Mouse (Mus musculus) heart, embryonic 14.5 days (tissue): ENCODE results near the gene AW822073. TPM values are rescaled to one million over a fixed set of nuclear protein-coding genes. Genes with fewer than 3 reads are reported as not detected.

ENCODE experiments used
- ATAC-seq: fragments of 200-750 bp; cut with Nextera tagmentation; 2 replicates; pipeline ENCODE4 v1.8.0; 2017; ENCODE audit warnings: low read depth, moderate TSS enrichment; ENCODE audit not compliant: insufficient number of reproducible peaks, insufficient read depth, low FRiP score
- H3K27ac ChIP-seq, 2 experiments: fragments of 200-500 bp in 1 of 2; fragments of 300-500 bp in 1 of 2; sonication (generic) in 1 of 2; replicated peaks in 1 of 2; 2 replicates each; pipeline ENCODE4 v1.5.1; 2012 to 2014; ENCODE audit warnings: low read depth in 2 of 2, low read length in 2 of 2, control low read depth in 1 of 2, mild to moderate bottlenecking in 1 of 2, mixed read lengths in 1 of 2; ENCODE audit not compliant: control insufficient read depth in 1 of 2, insufficient read depth in 1 of 2
- H3K27me3 ChIP-seq: fragments of 300-500 bp; sonication (generic); 2 replicates; pipeline ENCODE4 v1.6.1; 2014; ENCODE audit warnings: mild to moderate bottlenecking, low read length, control low read depth; ENCODE audit not compliant: control insufficient read depth, insufficient read depth
- H3K36me3 ChIP-seq: fragments of 300-500 bp; sonication (generic); 2 replicates; pipeline ENCODE4 v1.6.1; 2014; ENCODE audit warnings: mild to moderate bottlenecking, control low read depth, low read length, mixed read lengths; ENCODE audit not compliant: control insufficient read depth, insufficient read depth
- H3K4me1 ChIP-seq, 2 experiments: fragments of 200-500 bp in 1 of 2; fragments of 300-500 bp in 1 of 2; sonication (generic) in 1 of 2; 2 replicates each; pipeline ENCODE4 v1.6.1; 2012 to 2014; ENCODE audit warnings: low read length in 2 of 2, control low read depth in 1 of 2, mixed read lengths in 1 of 2; ENCODE audit not compliant: control insufficient read depth in 2 of 2, insufficient read depth in 2 of 2
- H3K4me2 ChIP-seq: fragments of 300-500 bp; sonication (generic); 2 replicates; pipeline ENCODE4 v1.6.1; 2014; ENCODE audit warnings: mild to moderate bottlenecking, low read length
- H3K4me3 ChIP-seq, 2 experiments: fragments of 200-500 bp in 1 of 2; fragments of 300-500 bp in 1 of 2; sonication (generic) in 1 of 2; 2 replicates each; pipeline ENCODE4 v1.5.1; 2012 to 2014; ENCODE audit warnings: low read length in 2 of 2, mild to moderate bottlenecking in 2 of 2, control low read depth in 1 of 2, low read depth in 1 of 2, moderate library complexity in 1 of 2; ENCODE audit not compliant: control insufficient read depth in 1 of 2, insufficient read depth in 1 of 2
- H3K9ac ChIP-seq: fragments of 300-500 bp; sonication (generic); 2 replicates; pipeline ENCODE4 v1.6.1; 2014; ENCODE audit warnings: mild to moderate bottlenecking, low read length
- H3K9me3 ChIP-seq: fragments of 300-500 bp; sonication (generic); 2 replicates; pipeline ENCODE4 v1.6.1; 2016; ENCODE audit warnings: low read length, control low read depth; ENCODE audit not compliant: control insufficient read depth
- WGBS: fragments of 180-500 bp; shearing (Covaris S2); extraction: QIAGEN DNeasy Blood & Tissue Kit; methylation state at CpG from one replicate; pipeline ENCODE4 v1.1.7; 2014; 5-methylcytosine and 5-hydroxymethylcytosine counted together
- polyA plus RNA-seq: library from polyadenylated mRNA; unstranded; fragments of >200 nt; fragmentation: Nextera tagmentation; extraction: Ambion mirVana; gene quantifications from 2 replicates; pipeline ENCODE4 v1.2.1, GENCODE M21; 2014

Gene AW822073
- polyA plus RNA-seq, 1 experiment from 2014 or later, result not detected

- no peak for ATAC-seq
- Histone ChIP-seq H3K4me1 (no peaks in the 10 kb centered on the region), H3K9ac (no peak overlapping the region), H3K27me3 (no peaks in the 10 kb centered on the region), H3K36me3 (no peaks in the 10 kb centered on the region), H3K4me2 (no peak overlapping the region), H3K27ac (no peak overlapping the region), H3K9me3 (peaks cover 8% of the 10 kb centered on the region; the same call in 1 of the 2 replicates), H3K4me3 (no peak overlapping the region)
- WGBS, result 66% methylated on average over 3 of the region's 3 CpGs
Observed at GRCm38 (mm10) chr10:58217366-58217765, 7.4 kb downstream of the AW822073 start.

- ATAC-seq, result no peak
- Histone ChIP-seq H3K27me3 (no peaks in the 10 kb centered on the region), H3K4me3 (no peak overlapping the region), H3K36me3 (no peaks in the 10 kb centered on the region), H3K9ac (no peak overlapping the region), H3K9me3 (peaks cover 4% of the 10 kb centered on the region; the same call in 1 of the 2 replicates), H3K4me2 (no peak overlapping the region), H3K27ac (no peak overlapping the region), H3K4me1 (no peaks in the 10 kb centered on the region)
- 66% methylated on average over 1 of the region's 1 CpGs for WGBS
Observed at GRCm38 (mm10) chr10:58215353-58215752, 9.4 kb downstream of the AW822073 start.

GRCm38 (mm10) chr10:58214934-58215333 is 9.8 kb downstream of the AW822073 start:
- no peak overlapping the region for H3K4me3 ChIP-seq
- H3K4me2 ChIP-seq, result no peak overlapping the region
- WGBS, result 76% methylated on average over 5 of the region's 5 CpGs
- H3K4me1 ChIP-seq, result no peaks in the 10 kb centered on the region
- no peak overlapping the region for H3K9ac ChIP-seq
- ATAC-seq, result no peak
- no peaks in the 10 kb centered on the region for H3K27me3 ChIP-seq
- no peaks in the 10 kb centered on the region for H3K36me3 ChIP-seq
- no peak overlapping the region for H3K27ac ChIP-seq
- peaks cover 4% of the 10 kb centered on the region; the same call in 1 of the 2 replicates for H3K9me3 ChIP-seq

GRCm38 (mm10) chr10:58214497-58214896 is 10.2 kb downstream of the AW822073 start:
- no peak for ATAC-seq
- Histone ChIP-seq H3K4me1 (no peaks in the 10 kb centered on the region), H3K27ac (no peak overlapping the region), H3K36me3 (no peaks in the 10 kb centered on the region), H3K9ac (no peak overlapping the region), H3K4me2 (no peak overlapping the region), H3K9me3 (peaks cover 4% of the 10 kb centered on the region; the same call in 1 of the 2 replicates), H3K27me3 (no peaks in the 10 kb centered on the region), H3K4me3 (no peak overlapping the region)

GRCm38 (mm10) chr10:58212230-58212629 is 12.5 kb downstream of the AW822073 start:
- ATAC-seq, result no peak
- no peaks in the 10 kb centered on the region for H3K27me3 ChIP-seq

GRCm38 (mm10) chr10:58211213-58211612 is 13.5 kb downstream of the AW822073 start:
- Histone ChIP-seq H3K9me3 (peaks cover 9% of the 10 kb centered on the region; the same call in 1 of the 2 replicates), H3K4me1 (no peaks in the 10 kb centered on the region), H3K4me2 (no peak overlapping the region), H3K36me3 (no peaks in the 10 kb centered on the region), H3K4me3 (no peak overlapping the region), H3K9ac (no peak overlapping the region), H3K27ac (no peak overlapping the region), H3K27me3 (no peaks in the 10 kb centered on the region)
- no peak for ATAC-seq
- 76% methylated on average over 2 of the region's 2 CpGs for WGBS

More at GRCm38 (mm10) chr10:58212230-58212629, 12.5 kb downstream of the AW822073 start:
- no peaks in the 10 kb centered on the region for H3K4me1 ChIP-seq
- no peaks in the 10 kb centered on the region for H3K36me3 ChIP-seq
- no peak overlapping the region for H3K9ac ChIP-seq
- peaks cover 4% of the 10 kb centered on the region; the same call in 1 of the 2 replicates for H3K9me3 ChIP-seq
- 65% methylated on average over 7 of the region's 7 CpGs for WGBS
- no peak overlapping the region for H3K4me3 ChIP-seq
- H3K4me2 ChIP-seq, result no peak overlapping the region
- H3K27ac ChIP-seq, result no peak overlapping the region

GRCm38 (mm10) chr10:58210514-58210913 is 14.2 kb downstream of the AW822073 start:
- H3K9ac ChIP-seq, result no peak overlapping the region
- no peak overlapping the region for H3K27ac ChIP-seq
- ATAC-seq, result no peak
- H3K4me2 ChIP-seq, result no peak overlapping the region
- H3K4me3 ChIP-seq, result no peak overlapping the region
- H3K9me3 ChIP-seq, result peaks cover 13% of the 10 kb centered on the region; the same call in 1 of the 2 replicates
- 45% methylated on average over 1 of the region's 1 CpGs for WGBS
- no peaks in the 10 kb centered on the region for H3K27me3 ChIP-seq
- no peaks in the 10 kb centered on the region for H3K36me3 ChIP-seq
- no peaks in the 10 kb centered on the region for H3K4me1 ChIP-seq
